Mouse (Mus musculus): ENCODE measurements around the gene Stk16. TPM values are rescaled to one million over a fixed set of nuclear protein-coding genes. Genes with fewer than 3 reads are reported as not detected.
A peak's percentile ranks its signal among the peaks of the same experiment; 100 is the strongest.

Stk16 gene
- polyA plus RNA-seq, 2 experiments, result 110 to 245 TPM

DNA sequence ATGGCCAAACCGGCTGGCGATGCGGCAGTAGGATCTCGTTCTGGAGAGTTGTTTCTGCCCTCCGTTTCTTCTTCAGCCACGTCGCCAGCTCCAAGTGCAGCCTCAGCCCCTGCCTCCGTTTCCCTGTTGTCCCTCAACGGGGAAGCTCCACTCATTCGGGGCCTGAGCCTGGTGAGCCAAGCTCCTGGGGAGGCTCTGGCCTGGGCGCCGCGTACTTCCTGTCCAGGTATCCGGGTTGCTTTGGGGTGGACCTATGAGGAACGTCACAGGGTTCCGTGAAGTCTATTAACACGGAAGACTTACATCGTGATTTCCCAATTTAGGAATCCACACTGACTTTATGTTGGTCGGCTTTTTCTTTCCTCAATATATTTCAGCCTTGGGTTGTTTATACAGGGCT, 18.2 kb upstream of the Stk16 start:
- under 1% methylated on average over 19 of the region's 19 CpGs for WGBS
- H3K4me2 ChIP-seq (replicated peaks; ENCODE audit: low read depth, low read length, severe bottlenecking), result peak overlapping the region; percentile 90
- DNase-seq (ENCODE audit: low spot score), result peak; percentile 9

DNA sequence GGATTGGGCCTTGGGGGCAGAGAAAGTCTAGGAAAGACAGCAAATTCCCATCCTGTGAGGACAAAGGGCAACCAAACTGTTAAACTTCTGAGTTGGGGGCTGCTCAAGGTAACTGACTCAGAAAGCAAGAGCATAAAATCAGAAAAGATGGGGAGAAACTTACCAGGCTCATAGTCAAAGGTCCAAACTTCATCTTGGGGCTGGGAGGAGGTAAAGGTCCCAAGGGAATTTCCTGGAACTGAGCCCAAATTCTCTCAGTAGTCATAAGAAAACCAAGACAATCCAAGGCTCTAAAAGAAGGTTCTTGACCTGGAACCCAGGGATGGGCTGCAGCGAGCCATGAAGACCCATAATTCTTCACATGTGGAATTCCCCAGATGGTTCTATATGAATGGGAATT, 9.4 kb upstream of the Stk16 start:
- Histone ChIP-seq H3K27me3 (ENCODE audit: control insufficient read depth, insufficient read depth, low read length) (no peaks in the 10 kb centered on the region), H3K4me2 (replicated peaks; ENCODE audit: low read depth, low read length, severe bottlenecking) (no peak overlapping the region), H3K36me3 (ENCODE audit: control insufficient read depth, insufficient read depth, low read length) (peaks cover 41% of the 10 kb centered on the region), H3K9me3 (ENCODE audit: control insufficient read depth, low read length) (no peaks in the 10 kb centered on the region), H3K27ac (replicated peaks; ENCODE audit: low read depth, low read length) (no peak overlapping the region), H3K4me3 (replicated peaks; ENCODE audit: low read length) (no peak overlapping the region), H3K9ac (ENCODE audit: low read depth, low read length, severe bottlenecking) (no peak overlapping the region), H3K4me1 (ENCODE audit: control insufficient read depth, insufficient read depth, low read length) (no peaks in the 10 kb centered on the region)
- WGBS, result 76% methylated on average over 1 of the region's 1 CpGs
- ATAC-seq (ENCODE audit: low FRiP score, low read depth), result no peak
- TF ChIP-seq POLR2A (IDR thresholded peaks at IDR 0.05; ENCODE audit: borderline replicate concordance, extremely low read depth, insufficient read depth, insufficient read length), result no peak
- no peak for DNase-seq (ENCODE audit: low spot score)

More for the DNA sequence above, 18.2 kb upstream of the Stk16 start:
- Histone ChIP-seq H3K27me3 (ENCODE audit: control insufficient read depth, insufficient read depth, low read length) (no peaks in the 10 kb centered on the region), H3K9ac (ENCODE audit: low read depth, low read length, severe bottlenecking) (peak overlapping the region; percentile 75), H3K36me3 (ENCODE audit: control insufficient read depth, insufficient read depth, low read length) (peaks cover 29% of the 10 kb centered on the region), H3K27ac (replicated peaks; ENCODE audit: low read depth, low read length) (peak overlapping the region; percentile 90), H3K4me1 (ENCODE audit: control insufficient read depth, insufficient read depth, low read length) (peaks cover 19% of the 10 kb centered on the region), H3K4me3 (replicated peaks; ENCODE audit: low read length) (peak overlapping the region; percentile 87), H3K9me3 (ENCODE audit: control insufficient read depth, low read length) (no peaks in the 10 kb centered on the region)
- no peak for TF ChIP-seq POLR2A (IDR thresholded peaks at IDR 0.05; ENCODE audit: borderline replicate concordance, extremely low read depth, insufficient read depth, insufficient read length)
- peak; percentile 27; the same call in 1 of the 2 replicates for ATAC-seq (ENCODE audit: low FRiP score, low read depth)

DNA sequence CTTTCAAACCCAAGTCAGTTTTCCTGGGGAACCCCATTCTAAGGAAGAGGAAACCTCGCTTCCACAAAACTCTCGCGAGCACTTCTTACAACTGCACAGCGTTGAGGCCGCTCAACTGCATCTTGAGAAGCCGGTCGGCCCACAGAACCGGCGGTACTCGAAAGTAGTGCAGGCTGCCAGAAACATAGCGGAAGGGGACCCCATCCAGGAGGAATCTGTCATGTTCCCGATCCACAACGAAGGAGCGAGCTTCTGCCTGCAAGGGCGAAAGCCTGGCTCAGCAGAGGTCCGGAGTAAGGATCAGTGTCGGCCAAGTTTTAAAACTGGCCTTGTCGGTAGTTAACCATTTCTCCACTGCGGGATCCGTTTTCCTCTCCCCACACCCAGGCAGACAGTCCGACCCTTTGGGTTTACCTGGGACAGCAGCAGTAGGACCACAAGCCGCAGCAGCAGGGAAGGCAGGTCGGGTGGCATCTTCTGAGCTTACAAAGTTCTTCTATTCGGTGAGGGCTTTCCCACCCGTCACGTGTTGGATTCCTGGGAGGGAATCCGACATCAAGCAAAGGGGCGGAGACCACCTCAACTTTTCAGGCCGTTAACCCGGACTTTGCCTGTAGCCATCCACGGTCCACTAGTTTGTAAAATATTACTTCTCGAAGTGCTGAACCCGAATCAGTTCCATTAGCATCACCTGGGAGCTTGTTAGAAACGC, 1.5 kb upstream of the Stk16 start:
- Histone ChIP-seq H3K27me3 (ENCODE audit: control insufficient read depth, insufficient read depth, low read length) (no peaks in the 10 kb centered on the region), H3K27ac (replicated peaks; ENCODE audit: low read depth, low read length) (peak overlapping the region; percentile 55; the same call in 1 of the 2 replicates), H3K4me3 (replicated peaks; ENCODE audit: low read length) (peak overlapping the region; percentile 82), H3K36me3 (ENCODE audit: control insufficient read depth, insufficient read depth, low read length) (peaks cover 18% of the 10 kb centered on the region), H3K4me2 (replicated peaks; ENCODE audit: low read depth, low read length, severe bottlenecking) (peak overlapping the region; percentile 91), H3K4me1 (ENCODE audit: control insufficient read depth, insufficient read depth, low read length) (peaks cover 25% of the 10 kb centered on the region), H3K9ac (ENCODE audit: low read depth, low read length, severe bottlenecking) (peak overlapping the region; percentile 65), H3K9me3 (ENCODE audit: control insufficient read depth, low read length) (no peaks in the 10 kb centered on the region)
- TF ChIP-seq POLR2A (IDR thresholded peaks at IDR 0.05; ENCODE audit: borderline replicate concordance, extremely low read depth, insufficient read depth, insufficient read length), result no peak
- WGBS, result 9% methylated on average over 34 of the region's 34 CpGs
- ATAC-seq (ENCODE audit: low FRiP score, low read depth) (peak; percentile 21; the same call in 1 of the 2 replicates), DNase-seq (ENCODE audit: low spot score) (peak; percentile 57)

DNA sequence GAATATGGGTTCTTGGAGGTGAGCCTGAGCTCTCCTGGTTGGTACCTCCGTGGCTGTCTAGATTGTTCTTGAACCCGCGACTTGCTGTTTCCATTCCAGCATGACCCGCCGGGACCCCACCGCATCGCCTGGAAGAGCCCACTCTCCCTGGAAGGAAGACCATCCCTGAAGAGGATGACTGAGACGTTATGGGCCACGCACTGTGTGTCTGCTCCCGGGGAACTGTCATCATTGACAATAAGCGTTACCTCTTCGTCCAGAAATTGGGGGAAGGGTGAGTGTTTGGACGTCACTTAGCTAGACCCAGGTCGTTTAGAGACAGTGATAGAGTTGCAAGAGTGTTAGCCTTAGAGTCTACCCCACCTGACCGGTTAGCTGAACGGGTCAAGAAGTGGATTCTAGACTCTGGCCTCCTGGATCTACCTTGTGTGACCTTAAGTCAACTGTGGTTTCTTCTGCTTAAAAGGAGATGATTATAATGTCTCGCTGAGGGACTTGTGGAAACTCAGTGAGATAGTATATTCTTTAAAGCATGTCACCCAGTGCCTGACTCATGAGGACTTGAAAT, 587 bp downstream of the Stk16 start:
- Histone ChIP-seq H3K9ac (ENCODE audit: low read depth, low read length, severe bottlenecking) (peak overlapping the region; percentile 82), H3K9me3 (ENCODE audit: control insufficient read depth, low read length) (no peaks in the 10 kb centered on the region), H3K4me3 (replicated peaks; ENCODE audit: low read length) (peak overlapping the region; percentile 82), H3K4me2 (replicated peaks; ENCODE audit: low read depth, low read length, severe bottlenecking) (peak overlapping the region; percentile 91), H3K27me3 (ENCODE audit: control insufficient read depth, insufficient read depth, low read length) (no peaks in the 10 kb centered on the region), H3K4me1 (ENCODE audit: control insufficient read depth, insufficient read depth, low read length) (peaks cover 25% of the 10 kb centered on the region), H3K27ac (replicated peaks; ENCODE audit: low read depth, low read length) (0 out of 2 replicates have a peak overlapping the region, but pooled peaks have one; percentile 15), H3K36me3 (ENCODE audit: control insufficient read depth, insufficient read depth, low read length) (peaks cover 37% of the 10 kb centered on the region)
- no peak for TF ChIP-seq POLR2A (IDR thresholded peaks at IDR 0.05; ENCODE audit: borderline replicate concordance, extremely low read depth, insufficient read depth, insufficient read length)
- 14% methylated on average over 17 of the region's 17 CpGs for WGBS
- DNase-seq (ENCODE audit: low spot score), result no peak
- ATAC-seq (ENCODE audit: low FRiP score, low read depth), result no peak

DNA sequence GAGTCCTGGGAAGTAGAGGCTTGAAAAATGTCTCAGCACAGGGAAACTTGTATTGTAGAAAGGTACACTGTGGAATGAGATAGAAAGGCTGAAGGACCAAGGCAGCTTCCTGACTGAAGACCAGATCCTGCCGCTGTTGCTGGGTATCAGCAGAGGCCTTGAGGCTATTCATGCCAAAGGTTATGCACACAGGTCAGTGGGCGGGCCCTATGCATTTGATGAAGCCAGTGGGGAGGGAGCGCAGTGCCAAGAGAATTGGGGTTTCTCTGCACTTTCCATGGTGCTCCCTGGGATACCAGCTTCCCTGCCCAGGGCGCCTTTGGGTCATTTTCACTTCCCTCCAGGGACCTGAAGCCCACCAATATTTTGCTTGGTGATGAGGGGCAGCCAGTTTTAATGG, 1.9 kb downstream of the Stk16 start:
- no peak overlapping the region for H3K27ac ChIP-seq (replicated peaks; ENCODE audit: low read depth, low read length)
- WGBS, result 89% methylated on average over 4 of the region's 4 CpGs
- peaks cover 25% of the 10 kb centered on the region for H3K4me1 ChIP-seq (ENCODE audit: control insufficient read depth, insufficient read depth, low read length)
- no peak for TF ChIP-seq POLR2A (IDR thresholded peaks at IDR 0.05; ENCODE audit: borderline replicate concordance, extremely low read depth, insufficient read depth, insufficient read length)
- H3K9ac ChIP-seq (ENCODE audit: low read depth, low read length, severe bottlenecking), result no peak overlapping the region
- 0 out of 2 replicates have a peak, but pooled peaks cover under 1% of the 10 kb centered on the region for H3K27me3 ChIP-seq (ENCODE audit: control insufficient read depth, insufficient read depth, low read length)
- DNase-seq (ENCODE audit: low spot score), result no peak
- no peak overlapping the region for H3K4me2 ChIP-seq (replicated peaks; ENCODE audit: low read depth, low read length, severe bottlenecking)
- no peak overlapping the region for H3K4me3 ChIP-seq (replicated peaks; ENCODE audit: low read length)
- H3K9me3 ChIP-seq (ENCODE audit: control insufficient read depth, low read length), result no peaks in the 10 kb centered on the region
- no peak for ATAC-seq (ENCODE audit: low FRiP score, low read depth)
- peaks cover 37% of the 10 kb centered on the region for H3K36me3 ChIP-seq (ENCODE audit: control insufficient read depth, insufficient read depth, low read length)

All from limb, embryonic 14.5 days (tissue).